Mouse (Mus musculus) heart, postnatal 10 days (tissue): ENCODE data around the gene Nmi. TPM values are rescaled to one million over a fixed set of nuclear protein-coding genes. Genes with fewer than 3 reads are reported as not detected.
A peak's percentile ranks its signal among the peaks of the same experiment; 100 is the strongest.

Source experiments
- DNase-seq, 2 experiments: peaks; one replicate each; pipeline ENCODE4 v3.0.0; 2021
- intact Hi-C: fragments of 180-260 bp; cut with DNase I; formaldehyde crosslinking; loops from one replicate; pipeline ENCODE4 v1.15.1; 2025
- total RNA-seq, 2 experiments: library from RNA; stranded (reverse); gene quantifications; 2 replicates each; pipeline ENCODE4 v1.2.3; 2021

Gene Nmi
- total RNA-seq, 2 experiments from 2014 or later: 6.2 to 8.0 TPM

GRCm38 (mm10) chr2:51948105-51948830 is 25.0 kb downstream of the Nmi start:
- DNase-seq: no peak

GRCm38 (mm10) chr2:51945812-51946211 is 27.5 kb downstream of the Nmi start:
- DNase-seq: no peak
- intact Hi-C loops: no loop called here

More at GRCm38 (mm10) chr2:51948105-51948830, 25.0 kb downstream of the Nmi start:
- intact Hi-C loops: no loop called here

- intact Hi-C loops: no loop called here
- DNase-seq: no peak
These were observed 31.5 kb downstream of the Nmi start for GRCm38 (mm10) chr2:51941832-51942231.

- no peak for DNase-seq
- intact Hi-C loops: loop anchor here (5.0 to 10.0 kb wide), 2 partner anchors 34 to 96 kb away; partner anchors contain the start of genes Nmi and Tnfaip6
These were observed 34.5 kb downstream of the Nmi start for GRCm38 (mm10) chr2:51938750-51939149.

GRCm38 (mm10) chr2:51937004-51937403 is 36.3 kb downstream of the Nmi start:
- intact Hi-C loops: loop anchor here (5.0 to 10.0 kb wide), 2 partner anchors 35 to 98 kb away; partner anchors contain the start of genes Nmi and Tnfaip6
- no peak for DNase-seq

- DNase-seq: no peak
- intact Hi-C loops: loop anchor here (5.0 to 10.0 kb wide), 2 partner anchors 36 to 98 kb away; partner anchors contain the start of genes Nmi and Tnfaip6
These were observed 36.7 kb downstream of the Nmi start for GRCm38 (mm10) chr2:51936585-51936984.

- intact Hi-C loops: loop anchor here (5.0 to 10.0 kb wide), 2 partner anchors 36 to 99 kb away; partner anchors contain the start of genes Nmi and Tnfaip6
- no peak for DNase-seq
These were observed 37.4 kb downstream of the Nmi start for GRCm38 (mm10) chr2:51935921-51936320.

- peak; percentile 82 to 83 for DNase-seq
- intact Hi-C loops: loop anchor here (5.0 to 10.0 kb wide), 3 partner anchors 38 to 138 kb away; partner anchors contain the start of genes Nmi, Rif1 and Tnfaip6
These were observed 38.5 kb downstream of the Nmi start, which contains the start of gene Rbm43 for GRCm38 (mm10) chr2:51934574-51935334. Rbm43 (minus strand) TSS chr2:51935163.

- peak in 1 of 2 experiments; percentile 21 for DNase-seq
- intact Hi-C loops: loop anchor here (5.0 to 10.0 kb wide), 2 partner anchors 101 to 139 kb away; partner anchors contain the start of genes Rif1 and Tnfaip6
These were observed 39.8 kb downstream of the Nmi start for GRCm38 (mm10) chr2:51933341-51934134.

- no peak for DNase-seq
- intact Hi-C loops: loop anchor here (5.0 to 10.0 kb wide), 2 partner anchors 104 to 141 kb away; partner anchors contain the start of genes Rif1 and Tnfaip6
These were observed 42.1 kb downstream of the Nmi start for GRCm38 (mm10) chr2:51931241-51931640.

- intact Hi-C loops: loop anchor here (1.0 to 5.0 kb wide), 2 partner anchors 83 to 1609 kb away; no protein-coding TSS in a partner anchor
- peak; percentile 80 to 89 for DNase-seq
These were observed 58.2 kb downstream of the Nmi start for GRCm38 (mm10) chr2:51914944-51915680.

GRCm38 (mm10) chr2:51914532-51914931 is 58.8 kb downstream of the Nmi start:
- DNase-seq: peak in 1 of 2 experiments; percentile 18
- intact Hi-C loops: no loop called here

GRCm38 (mm10) chr2:51912740-51913139 is 60.6 kb downstream of the Nmi start:
- peak in 1 of 2 experiments; percentile 25 for DNase-seq
- intact Hi-C loops: no loop called here

GRCm38 (mm10) chr2:51911864-51912263 is 61.4 kb downstream of the Nmi start:
- DNase-seq: no peak
- intact Hi-C loops: no loop called here

GRCm38 (mm10) chr2:51907538-51908110 is 65.7 kb downstream of the Nmi start:
- intact Hi-C loops: no loop called here
- DNase-seq: no peak

- intact Hi-C loops: no loop called here
- DNase-seq: no peak
These were observed 67.7 kb downstream of the Nmi start for GRCm38 (mm10) chr2:51905637-51906036.
